Mouse (Mus musculus): Measurements from ENCODE around the gene Syne1. TPM values are rescaled to one million over a fixed set of nuclear protein-coding genes. Genes with fewer than 3 reads are reported as not detected.

Gene Syne1
- 14.9 and 17.3 TPM in 2 replicates for polyA plus RNA-seq (2012; rRNA removed)

DNA sequence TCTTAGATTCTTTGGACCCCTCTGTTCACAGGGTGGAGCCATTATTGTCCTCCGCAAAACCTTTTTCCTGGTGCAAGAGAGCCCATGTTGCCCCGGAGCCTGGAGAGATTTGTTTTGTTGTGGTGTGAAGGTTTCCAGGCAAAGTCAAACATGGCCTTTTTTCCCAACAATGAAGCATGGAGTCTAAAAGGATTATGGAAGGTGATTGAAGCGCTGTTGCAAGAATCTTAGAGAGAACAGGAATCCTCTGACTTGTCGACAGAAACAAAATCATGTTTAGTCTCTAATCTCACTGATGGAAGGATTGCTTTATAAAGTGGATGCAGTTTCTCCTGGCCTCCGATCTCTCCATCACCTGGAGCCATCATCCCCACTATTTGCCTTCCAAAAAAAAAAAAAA is at the start of gene Syne1:
Gene Syne1, minus strand, starts transcription at position 101 of the 400 bp plus-strand sequence.

DNA sequence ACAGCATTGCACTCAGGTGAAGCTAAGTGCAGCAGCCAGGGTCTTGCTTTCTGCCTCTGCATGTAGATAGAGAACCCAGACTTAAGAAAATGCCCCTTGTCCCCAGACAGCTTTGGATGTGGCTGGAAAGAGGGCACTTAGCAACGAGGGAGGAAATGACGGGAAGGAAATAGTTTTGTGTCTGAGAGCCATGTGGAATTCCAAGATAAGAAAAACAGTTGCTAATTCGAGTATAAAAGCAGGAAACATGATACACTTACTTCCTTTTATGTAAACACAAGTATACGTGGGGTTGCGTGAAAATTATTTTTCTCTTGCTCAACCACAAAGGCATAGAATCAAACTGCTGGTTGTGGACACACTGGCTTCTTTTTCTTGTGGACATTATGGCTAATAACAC is 42.2 kb upstream of the Syne1 start, which contains the start of gene Myct1:
Gene Myct1, plus strand, starts transcription at position 312 of the 400 bp plus-strand sequence.

DNA sequence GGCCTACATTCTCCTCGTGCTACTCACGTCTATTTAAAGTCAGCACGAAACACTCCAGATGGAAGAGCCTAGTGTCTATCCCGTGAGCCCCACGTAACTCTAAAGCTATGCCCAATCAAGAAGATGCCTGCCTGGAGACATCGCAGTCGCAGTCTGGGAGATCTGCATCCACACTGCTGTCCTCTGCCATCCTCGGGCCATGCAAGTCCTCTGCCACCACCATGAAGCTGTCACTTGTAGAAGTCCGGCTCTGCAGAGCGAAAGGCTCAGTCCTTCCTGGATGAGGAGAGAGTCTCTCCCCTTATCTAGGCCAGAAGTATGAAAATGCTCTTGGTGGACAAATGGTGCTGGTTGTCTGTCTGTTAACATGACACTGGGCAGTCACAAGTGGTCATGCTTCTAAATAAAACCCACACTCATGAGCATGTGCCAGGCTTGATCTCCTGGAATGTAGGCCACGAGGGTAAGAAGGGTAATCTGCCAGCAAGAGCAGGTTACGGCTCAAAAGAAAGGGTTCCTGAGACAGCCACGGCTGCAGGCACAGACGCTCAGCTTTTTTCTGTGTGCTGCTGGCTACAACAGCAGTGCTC is 482.5 kb downstream of the Syne1 start, which contains the start of gene Gm10097:
Gene Gm10097, plus strand, starts transcription at position 517 of the 590 bp plus-strand sequence.

Other genes with a start within 250 kb of the Syne1 start
- 0.89 and 1.1 TPM in 2 replicates for gene Myct1, start 42.3 kb upstream of the Syne1 start, polyA plus RNA-seq (2012; rRNA removed)
- gene Vip, start 87.7 kb upstream of the Syne1 start, polyA plus RNA-seq (2012; rRNA removed) = 15.0 and 15.7 TPM in 2 replicates

Measured in colon, adult 2 months (tissue).